Mouse (Mus musculus) lung, adult 2 months (tissue): ENCODE data around the gene Clcn7.

Experiments used
- CTCF ChIP-seq: fragments of 200-500 bp; IDR thresholded peaks from 2 replicates; pipeline ENCODE4 v1.5.1; 2011; ENCODE audit warnings: mild to moderate bottlenecking, low read length, control low read depth; ENCODE audit not compliant: insufficient read depth
- POLR2A ChIP-seq: fragments of 200-500 bp; IDR thresholded peaks from 2 replicates; pipeline ENCODE4 v1.6.1; 2011; ENCODE audit warnings: low read depth, mild to moderate bottlenecking, control low read depth, low read length, borderline replicate concordance; ENCODE audit errors: extremely low read depth

GRCm38 (mm10) chr17:25139960-25140359 lies 6.8 kb downstream of the Clcn7 start:
- TF ChIP-seq CTCF (0 out of 2 replicates have a peak, but pooled peaks have one; percentile 4), POLR2A (no peak)
